Mouse (Mus musculus) ovary, postnatal 10 days (tissue): ENCODE data around the gene Sidt1.

ENCODE experiments used
- DNase-seq: peaks from one replicate; pipeline ENCODE4 v3.0.0; 2022; ENCODE audit warnings: low spot score

Gene Sidt1

DNA sequence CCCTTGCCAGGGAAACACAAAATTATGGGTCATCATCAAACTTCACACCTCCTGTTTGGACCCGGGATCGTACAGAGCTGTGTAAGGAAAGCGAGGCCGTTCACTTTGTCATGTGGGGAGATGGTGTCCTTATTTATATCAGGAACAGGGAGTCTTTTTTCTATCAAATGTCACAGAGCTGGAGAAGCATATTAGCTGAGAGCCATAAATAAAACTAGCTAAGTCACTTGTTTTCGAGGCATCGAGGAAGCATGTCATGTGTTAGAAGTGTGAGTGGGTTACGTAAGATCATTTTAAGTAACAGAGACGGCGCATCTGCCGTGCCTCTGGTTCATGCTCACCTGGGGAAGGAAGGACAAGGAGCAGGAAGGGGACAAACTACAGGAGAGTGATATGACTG lies 83.0 kb downstream of the Sidt1 start:
- no peak for DNase-seq

DNA sequence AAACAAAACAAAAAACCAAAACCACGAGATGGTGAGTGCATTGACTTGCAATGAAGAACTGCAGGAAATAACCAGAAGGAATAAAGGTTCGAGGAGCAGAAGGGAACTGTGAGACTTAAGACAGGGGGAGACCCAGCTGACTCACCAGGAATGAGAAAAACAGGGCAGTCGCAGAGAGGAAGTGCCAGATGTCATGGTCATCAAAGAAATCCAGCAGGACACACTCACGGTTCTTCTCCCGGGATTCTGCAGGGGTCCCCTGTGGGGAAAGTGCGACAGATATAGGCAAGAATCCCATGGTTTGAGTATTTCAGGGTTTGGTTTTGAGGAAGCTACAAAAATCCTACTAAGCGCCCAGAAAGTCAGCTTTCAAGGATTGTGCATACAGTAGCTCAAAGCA lies 89.7 kb downstream of the Sidt1 start:
- no peak for DNase-seq

DNA sequence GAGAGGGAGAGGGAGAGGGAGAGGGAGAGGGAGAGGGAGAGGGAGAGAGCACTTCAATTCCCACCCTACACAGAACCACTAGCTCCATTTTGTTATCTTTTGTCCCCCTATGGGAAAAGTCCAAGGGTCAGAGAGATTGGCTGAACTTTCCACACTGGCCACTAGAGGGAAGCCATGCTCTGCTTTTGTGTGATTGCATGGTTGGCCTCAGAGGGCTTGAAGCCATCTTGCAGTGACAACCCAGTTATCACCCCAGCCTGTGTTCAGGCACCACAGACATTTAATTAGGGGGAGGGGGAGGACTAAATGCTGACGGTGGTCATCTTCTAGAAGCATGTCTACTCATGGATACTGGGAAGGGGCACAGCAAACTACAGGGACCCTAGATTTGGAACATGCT lies 90.4 kb downstream of the Sidt1 start:
- DNase-seq: peak; percentile 42

DNA sequence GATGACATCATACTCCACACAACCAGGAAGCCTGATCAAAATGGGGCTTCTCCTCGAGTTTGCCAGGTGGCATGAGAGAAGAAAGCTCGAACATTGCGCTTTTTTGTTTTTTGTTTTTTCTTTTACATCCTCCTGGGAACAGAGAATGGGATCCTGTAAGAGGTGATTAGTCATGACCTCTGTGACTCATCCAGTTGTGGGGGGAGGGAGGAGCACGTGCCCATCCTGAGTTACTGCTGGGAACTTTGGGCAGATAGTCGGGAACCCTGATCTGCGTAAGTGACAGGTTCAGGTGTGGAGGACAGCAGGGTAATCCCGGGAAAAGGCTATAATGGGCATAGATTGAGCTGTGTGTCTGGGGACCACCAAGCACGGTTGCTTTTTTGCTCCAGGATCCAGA lies 92.6 kb downstream of the Sidt1 start:
- DNase-seq: no peak

DNA sequence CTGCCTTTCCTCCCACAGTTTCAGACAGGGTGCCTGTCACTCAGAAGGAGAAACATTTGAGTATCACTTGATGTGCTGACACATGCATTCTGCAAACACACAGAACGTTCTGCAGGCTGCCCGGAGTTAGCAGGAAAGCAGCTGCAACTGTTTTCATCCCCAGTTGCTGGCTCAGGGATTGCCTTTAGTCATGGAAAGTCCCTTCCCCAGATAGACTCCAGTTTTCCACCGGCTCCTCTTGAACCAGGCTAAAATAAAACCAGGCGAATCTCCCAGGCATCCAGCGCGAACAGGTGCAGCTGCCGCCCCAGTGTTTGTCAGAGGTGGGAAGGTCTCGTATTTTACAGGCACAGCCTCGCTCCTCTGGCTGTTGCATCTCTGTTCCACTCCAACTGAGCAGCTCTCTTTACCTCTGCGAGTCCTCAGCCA lies 94.1 kb downstream of the Sidt1 start:
- no peak for DNase-seq

DNA sequence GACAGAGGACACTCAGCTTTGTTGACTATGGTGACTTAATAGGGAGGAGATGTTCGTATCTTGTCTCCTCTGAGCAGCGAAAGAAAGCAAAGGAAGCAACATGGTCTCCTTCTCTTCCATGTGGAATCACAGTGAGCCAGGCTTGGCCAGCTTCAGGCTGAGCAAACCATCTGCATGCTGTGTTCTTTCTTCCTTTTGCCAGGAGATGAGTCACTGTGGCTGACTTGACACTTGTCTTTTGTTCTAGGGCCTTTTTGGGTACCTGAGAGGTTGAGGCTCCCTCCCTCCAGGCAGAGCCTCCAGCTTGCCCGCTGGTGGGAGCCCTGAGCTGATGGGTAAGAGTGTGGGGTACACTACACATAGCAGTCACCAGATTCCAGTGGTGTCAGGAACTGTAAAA lies 95.2 kb downstream of the Sidt1 start:
- no peak for DNase-seq

DNA sequence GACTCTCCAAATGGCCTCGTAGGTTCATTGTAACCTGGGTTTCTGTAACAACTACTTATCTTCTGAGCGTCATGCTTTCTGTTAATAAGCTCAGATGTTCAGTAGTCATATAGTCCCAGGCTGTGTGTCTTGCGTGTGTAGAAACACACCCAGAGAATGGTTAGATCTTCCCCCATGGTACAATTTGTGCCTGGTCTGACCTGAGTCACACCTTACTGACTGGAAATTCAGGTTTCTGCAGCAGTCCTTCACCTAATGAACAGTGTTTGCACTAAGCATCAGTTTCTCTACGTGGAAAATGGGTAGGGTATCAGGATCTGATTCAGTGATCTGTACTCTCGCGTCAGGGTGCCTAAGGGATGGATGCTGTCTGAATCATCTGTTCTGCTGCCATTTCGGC lies 100.0 kb downstream of the Sidt1 start:
- DNase-seq: no peak

DNA sequence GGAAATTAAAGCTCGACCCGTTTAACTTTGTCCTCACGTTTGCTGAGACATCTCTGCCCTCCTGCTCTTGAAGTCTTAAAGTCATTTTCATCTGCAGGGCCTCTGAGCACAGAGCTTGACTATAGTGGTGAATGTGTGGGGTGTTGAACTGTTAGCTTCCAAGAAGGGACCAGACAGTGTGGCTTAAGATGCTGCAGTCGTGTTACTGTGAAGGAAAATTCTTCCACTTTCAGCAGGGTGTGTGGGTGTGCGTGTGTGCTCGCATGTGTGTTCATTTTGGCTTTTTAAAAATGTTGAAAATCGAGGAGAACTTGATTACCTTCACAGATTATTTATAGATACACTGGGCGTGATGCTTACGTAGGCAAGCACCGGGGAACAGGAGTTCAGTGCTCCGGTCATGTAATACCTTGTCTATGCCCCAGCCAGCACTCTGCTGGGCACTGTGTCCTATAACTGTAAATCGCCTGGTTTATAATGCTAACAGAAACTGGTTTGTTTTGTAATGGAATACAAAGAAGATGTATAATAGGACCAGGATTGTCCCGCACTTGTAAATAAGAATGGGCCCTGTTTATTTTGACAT lies 106.2 kb downstream of the Sidt1 start:
- no peak for DNase-seq

DNA sequence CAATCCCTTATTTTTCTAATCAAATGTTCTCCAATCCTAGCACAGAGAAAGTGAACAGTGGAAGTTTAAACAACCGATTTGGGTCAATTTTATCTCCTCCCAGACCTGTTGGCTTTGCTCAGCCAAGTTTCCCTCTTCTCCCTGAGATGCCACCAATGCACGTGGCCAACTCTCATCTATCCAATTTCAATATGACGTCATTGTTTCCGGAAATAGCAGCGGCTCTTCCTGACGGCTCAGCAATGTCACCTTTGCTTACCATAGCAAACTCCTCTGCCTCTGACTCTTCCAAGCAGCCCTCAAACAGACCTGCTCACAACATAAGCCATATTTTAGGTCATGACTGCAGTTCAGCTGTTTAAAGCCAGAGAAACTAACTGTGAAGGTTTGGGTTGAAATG lies 111.5 kb downstream of the Sidt1 start:
- no peak for DNase-seq

DNA sequence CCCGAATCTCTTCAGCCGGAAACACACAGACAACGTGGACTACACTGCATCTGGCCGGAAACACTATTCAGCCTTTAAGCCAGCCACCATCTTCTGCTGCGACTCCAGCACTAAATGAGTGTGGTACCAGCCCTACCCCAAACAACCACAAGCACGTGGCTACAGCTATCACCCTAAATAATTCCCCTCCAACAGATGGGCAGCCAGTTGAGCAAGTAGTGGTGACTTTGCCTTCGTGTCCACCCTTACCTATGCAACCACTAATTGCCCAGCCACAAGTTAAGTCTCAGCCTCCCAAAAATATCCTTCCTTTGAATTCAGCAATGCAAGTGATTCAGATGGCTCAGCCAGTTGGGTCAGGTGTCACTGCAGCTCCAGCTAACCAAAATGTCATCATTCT lies 116.6 kb downstream of the Sidt1 start:
- no peak for DNase-seq

DNA sequence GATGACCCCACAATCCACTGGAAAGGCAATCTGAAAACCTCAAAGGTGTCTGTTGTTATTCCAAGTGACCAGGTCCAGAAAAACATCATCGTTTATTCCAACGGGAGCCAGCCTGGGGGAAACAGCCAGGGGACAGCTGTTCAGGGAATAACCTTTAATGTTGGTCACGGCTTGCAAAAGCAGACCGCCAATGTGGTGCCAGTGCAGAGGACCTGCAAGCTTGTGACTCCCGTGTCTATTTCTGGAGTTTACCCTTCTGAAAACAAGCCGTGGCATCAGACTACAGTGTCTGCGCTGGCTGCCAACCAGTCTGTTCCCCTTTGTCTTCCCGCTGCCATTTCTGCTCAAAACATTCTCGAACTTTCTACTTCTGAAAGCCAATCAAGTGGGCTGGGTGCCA lies 117.5 kb downstream of the Sidt1 start:
- no peak for DNase-seq

DNA sequence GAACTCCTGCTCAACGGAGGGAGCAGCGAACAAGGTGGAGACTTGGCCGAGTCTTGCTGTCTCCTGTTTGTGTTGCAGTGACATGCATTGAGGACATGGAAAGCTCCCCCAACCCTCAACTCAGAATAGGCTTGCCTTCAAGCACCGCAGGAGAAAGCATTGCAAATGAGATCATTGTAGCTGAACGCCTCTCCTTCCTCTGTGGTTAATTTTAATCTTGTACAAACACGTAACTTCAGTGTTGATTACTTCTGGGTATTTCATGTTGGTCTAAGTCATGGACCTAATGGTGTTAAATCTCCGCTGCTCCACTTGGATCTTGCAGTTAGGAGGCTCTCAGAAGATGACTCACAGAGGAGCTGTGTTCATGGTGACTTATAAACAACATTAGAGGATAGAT lies 120.3 kb downstream of the Sidt1 start:
- DNase-seq: no peak

DNA sequence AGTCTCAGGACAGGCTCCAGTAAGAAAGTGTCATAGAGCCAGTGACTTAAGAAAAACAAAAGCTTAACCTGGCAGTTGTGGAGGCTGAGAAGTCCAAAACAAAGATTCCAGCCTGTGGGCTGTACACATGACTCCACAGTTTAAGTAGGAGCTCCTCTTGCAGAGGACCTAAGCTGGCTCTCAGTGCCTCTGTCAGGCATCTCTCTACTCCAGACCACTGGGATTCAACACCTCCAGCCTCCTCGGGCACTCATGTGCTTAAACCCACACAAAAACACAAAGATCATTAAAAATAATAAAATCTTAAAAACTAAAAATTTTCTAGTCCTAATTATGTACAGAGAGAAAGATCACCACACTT lies 122.0 kb downstream of the Sidt1 start:
- DNase-seq: no peak

DNA sequence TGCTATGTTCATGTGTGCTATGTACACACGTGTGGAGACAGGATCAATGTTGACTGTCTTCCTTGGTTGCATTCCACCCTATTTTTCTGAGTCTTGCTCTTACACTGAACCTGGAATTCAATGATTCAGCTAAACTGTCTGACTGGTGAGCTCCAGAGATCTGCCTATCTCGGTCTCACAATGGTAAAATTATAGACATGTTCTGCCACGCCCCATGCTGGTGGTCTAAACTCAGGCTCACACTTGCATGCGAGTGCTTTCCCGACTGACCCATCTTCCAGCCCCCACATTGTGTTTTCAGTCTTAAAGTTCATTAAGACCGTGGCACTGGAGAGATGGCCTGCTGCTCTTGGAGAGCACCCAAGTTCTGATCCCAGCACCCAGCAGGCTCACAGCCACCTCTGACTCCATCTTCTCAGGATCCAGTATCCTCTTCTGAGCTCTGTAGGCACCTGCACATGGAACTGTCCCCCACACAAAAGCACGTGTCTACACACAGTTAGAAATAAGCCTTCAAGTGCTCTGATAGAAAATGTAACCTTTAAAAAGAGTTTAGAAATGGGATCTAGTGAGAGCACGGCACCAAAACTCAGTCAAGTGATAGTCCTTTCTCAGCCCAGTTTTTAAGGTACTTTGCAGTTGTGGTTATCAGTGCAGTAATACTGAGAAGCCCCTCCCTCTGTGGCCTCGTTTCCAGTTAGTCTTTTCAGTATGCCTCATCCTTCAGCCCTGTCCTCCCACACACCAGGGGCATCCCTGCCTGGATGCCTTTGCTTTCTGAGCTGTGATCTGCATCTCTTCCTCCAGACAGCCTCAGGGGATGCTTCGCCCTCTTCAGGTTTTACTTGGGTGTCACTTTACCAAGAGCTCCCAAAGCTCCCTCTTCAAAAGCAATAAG lies 122.6 kb downstream of the Sidt1 start:
- no peak for DNase-seq

DNA sequence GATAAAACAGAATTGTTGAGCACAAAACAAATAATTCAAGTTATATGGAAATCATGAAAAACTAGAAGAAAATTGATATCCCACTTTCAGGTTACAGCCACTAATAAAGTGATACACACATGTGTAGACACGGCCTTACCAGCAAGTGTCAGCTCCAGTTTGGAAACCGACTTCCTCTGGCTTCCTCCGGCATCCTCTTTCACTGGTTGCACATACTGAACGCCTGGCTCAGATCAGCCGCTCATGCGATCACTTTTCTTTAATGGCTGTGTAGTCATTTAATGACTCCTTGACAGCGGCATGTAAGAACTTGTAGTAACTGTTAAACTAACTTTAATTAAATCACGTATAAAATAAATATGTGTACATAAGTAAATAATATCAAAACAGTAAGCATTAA lies 127.0 kb downstream of the Sidt1 start:
- DNase-seq: no peak

DNA sequence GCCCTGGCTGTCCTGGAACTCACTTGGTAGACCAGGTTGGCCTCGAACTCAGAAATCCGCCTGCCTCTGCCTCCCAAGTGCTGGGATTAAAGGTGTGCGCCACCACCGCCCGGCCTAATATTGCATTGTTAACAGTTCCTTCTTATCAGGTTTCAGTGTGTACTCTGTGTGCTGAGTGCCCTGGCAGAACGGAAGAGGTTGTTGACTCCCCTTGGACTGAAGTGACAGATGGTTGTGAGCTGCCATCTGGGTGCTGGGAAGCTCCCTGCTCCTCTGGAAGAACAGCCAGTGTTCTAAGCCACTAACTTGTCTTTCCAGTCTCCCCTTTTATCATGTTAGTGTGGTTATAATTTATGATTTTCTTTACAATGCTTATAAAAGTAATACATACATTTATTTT lies 128.7 kb downstream of the Sidt1 start:
- no peak for DNase-seq

DNA sequence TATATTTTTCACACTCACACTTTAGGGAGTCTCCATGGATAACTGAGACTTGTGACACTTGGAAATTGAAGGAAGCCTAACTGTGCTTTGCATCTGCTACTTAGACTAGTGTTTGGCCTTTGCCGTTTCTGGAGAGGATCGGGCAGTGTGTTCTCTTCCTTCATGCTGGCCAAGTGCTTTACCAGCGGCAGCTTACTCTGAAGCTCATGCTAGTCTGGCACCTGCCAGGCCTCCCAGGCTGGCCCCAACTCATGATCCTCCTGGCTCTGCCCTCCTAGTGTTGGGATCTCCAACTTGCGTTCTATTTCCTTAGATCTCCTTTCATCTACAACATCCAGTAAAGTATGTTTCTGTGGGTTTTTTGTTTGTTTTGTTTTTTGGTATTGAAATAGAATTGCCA lies 132.8 kb downstream of the Sidt1 start:
- DNase-seq: no peak

DNA sequence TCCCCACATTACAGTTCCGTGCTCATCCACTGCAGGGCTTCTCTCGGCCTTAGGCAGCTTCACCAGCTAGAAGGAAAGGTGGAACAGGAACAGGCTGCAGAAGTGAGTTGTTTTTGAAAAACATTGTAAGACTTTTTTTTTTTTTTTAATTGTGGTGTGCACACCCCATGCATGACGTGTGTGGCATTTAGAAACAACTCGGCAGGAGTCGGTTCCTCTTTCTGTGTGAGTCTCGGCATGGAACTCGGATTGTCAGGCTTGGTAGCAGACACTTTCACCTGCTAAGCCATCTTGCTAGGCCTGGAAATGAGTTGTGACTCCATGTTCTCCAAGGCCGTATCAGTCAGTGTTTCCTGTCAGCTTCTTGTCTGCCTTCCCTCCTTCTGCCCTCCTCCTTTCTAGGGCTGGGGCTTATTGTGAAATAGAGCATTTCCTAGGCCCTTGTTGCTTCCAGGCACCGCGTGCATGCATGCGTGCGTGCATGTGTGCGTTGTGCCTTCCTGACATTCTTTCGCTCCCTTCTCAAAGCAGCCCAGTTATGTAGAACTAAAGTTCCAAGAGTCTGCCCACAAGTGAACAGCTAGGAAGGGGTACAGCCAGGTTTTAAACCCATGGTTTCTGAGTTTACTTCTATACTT lies 133.8 kb downstream of the Sidt1 start:
- no peak for DNase-seq

DNA sequence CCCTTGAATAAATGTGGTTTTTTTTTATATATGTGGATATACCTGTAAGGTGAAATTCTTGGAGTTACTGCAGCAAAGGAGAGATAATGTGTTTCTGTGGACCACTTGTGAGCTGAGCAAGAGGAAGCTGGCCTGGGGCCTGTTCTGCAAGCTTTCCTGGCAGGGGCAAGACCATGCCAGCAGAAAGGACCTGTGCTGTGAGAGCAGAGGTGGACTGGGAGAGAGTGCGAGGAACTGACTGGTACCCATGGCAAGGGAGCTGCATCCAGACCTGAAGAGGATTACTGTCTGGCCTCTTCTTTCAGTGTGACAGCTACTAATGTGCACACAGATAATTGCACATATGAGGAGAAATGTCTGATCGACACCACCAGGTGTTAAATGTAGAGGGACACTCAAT lies 142.0 kb downstream of the Sidt1 start:
- no peak for DNase-seq
